Mouse (Mus musculus) Patski (cell line): ENCODE data around the gene Stub1. TPM values are rescaled to one million over a fixed set of nuclear protein-coding genes. Genes with fewer than 3 reads are reported as not detected.

Experiments used
- ATAC-seq: fragments of 100-300 bp; one replicate; pipeline ENCODE4 v1.8.0; 2021
- CTCF ChIA-PET: fragments of 350-600 bp; sonication (Branson Sonifier 250); formaldehyde crosslinking; loops from one replicate; lab custom pipeline; 2022; ENCODE audit warnings: inconsistent platforms; lab: Charles Lee
- POLR2A ChIA-PET: fragments of 350-600 bp; sonication (Branson Sonifier 250); formaldehyde crosslinking; loops from one replicate; lab custom pipeline; 2022; ENCODE audit warnings: antibody characterized with exemption, inconsistent platforms; lab: Charles Lee
- DNase-seq: peaks from one replicate; pipeline ENCODE4 v3.0.0-alpha.2; 2011; ENCODE audit warnings: low read depth, low spot score
- H3K27me3 ChIP-seq: fragments of 371-371 bp; one replicate; pipeline ENCODE4 v1.5.1; 2021
- CTCF ChIP-seq: fragments of 100-300 bp; IDR thresholded peaks from one replicate; pipeline ENCODE4 v1.5.1; 2021
- in situ Hi-C: fragments of 300-500 bp; cut with MboI; formaldehyde crosslinking; loops from 3 replicates; pipeline ENCODE4 v1.11.1; 2018; ENCODE audit warnings: low pct_unique_long_range_greater_than_20kb, mixed read lengths
- polyA plus RNA-seq: library from polyadenylated mRNA; unstranded; gene quantifications from one replicate; pipeline ENCODE4 v1.2.3, GENCODE M21; 2021

Stub1 gene
- polyA plus RNA-seq, 1 experiment from 2014 or later = 188 TPM

DNA sequence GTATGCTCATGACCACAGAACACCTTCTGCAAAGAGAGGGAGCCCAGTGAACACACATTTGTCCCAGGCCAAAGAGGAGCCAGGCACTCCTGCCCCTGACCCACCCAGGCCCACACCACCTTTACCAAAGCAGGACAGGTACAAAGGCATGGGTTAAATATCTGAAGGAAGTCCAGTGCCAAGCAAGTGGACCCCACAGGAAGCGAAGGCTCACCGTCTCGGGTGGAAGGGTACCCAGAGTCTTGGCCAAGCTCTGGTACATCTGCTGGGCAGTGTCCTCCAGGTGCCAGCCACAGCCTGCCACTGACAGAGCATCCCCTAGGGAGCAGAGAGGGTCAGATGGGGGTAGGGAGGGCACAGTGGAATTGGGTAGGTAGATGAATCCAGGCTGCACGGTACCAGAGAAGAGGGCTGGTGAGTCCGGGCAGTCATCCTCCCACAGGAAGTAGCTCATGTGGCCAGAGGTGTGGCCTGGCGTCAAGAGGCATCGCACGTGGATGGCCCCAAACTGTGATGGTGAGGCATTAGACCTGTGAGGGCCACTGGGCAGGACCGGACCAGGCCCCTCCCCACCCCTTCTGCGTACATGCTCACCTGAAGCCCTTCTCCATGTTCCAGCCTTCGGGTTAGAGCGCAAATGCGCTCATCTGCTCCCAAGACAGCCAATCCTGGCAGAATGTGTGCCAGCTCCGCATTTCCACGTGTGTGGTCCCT, 49.2 kb downstream of the Stub1 start:
- no peak for DNase-seq
- ChIA-PET POLR2A (no interaction called here), CTCF (interaction anchor here (1.3 to 2.4 kb wide), 3 partner anchors 11 to 68 kb away, joined by 3 to 9 read pairs (median 4); partner anchors contain the start of gene AC134908.4)
- no peak for TF ChIP-seq CTCF
- no peaks in the 10 kb centered on the region for H3K27me3 ChIP-seq
- ATAC-seq = no peak
- in situ Hi-C loops = no loop called here

GRCm38 (mm10) chr17:25783086-25783485, 50.1 kb downstream of the Stub1 start:
- ChIA-PET CTCF (no interaction called here), POLR2A (no interaction called here)
- ATAC-seq (no peak), DNase-seq (no peak)
- H3K27me3 ChIP-seq = no peaks in the 10 kb centered on the region
- TF ChIP-seq CTCF = no peak
- in situ Hi-C loops = no loop called here

DNA sequence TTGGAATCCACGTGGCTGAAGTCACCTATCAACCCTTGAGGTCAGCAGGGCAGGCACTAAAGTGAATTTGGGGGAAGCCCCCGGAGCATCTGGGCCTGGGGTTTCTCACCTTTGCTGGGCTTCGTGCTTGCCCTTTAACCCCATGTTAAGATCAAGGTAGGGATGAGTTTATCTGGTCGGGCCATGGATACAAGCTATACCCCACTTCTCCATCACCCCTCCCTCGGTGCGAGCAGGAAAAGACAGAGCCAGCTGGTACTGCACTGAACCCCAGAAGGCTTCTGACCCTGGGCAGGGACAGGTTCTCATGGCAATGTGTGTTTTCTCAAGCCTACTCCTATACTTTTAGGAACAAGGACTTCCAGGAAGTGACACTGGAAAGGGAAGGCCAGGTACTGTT, 51.9 kb downstream of the Stub1 start:
- CTCF ChIA-PET = interaction anchor here (1.1 kb wide), 1 partner anchor 19 kb away, joined by 3 read pairs; no protein-coding TSS in a partner anchor
- in situ Hi-C loops = no loop called here
- DNase-seq = no peak
- POLR2A ChIA-PET = interaction anchor here (1.2 kb wide), 1 partner anchor 54 kb away, joined by 3 read pairs; no protein-coding TSS in a partner anchor
- no peak for TF ChIP-seq CTCF
- ATAC-seq = no peak
- no peaks in the 10 kb centered on the region for H3K27me3 ChIP-seq

Other genes with a start within 250 kb of the Stub1 start
- gene Gng13, start 116.2 kb downstream of the Stub1 start, polyA plus RNA-seq = not detected
- 13.0 TPM for gene Chtf18, start 106.0 kb downstream of the Stub1 start, polyA plus RNA-seq
- 18.5 TPM for gene Rpusd1, start 105.7 kb downstream of the Stub1 start, polyA plus RNA-seq
- gene Mslnl, start 97.4 kb downstream of the Stub1 start, polyA plus RNA-seq = not detected
- gene Msln, start 79.0 kb downstream of the Stub1 start, polyA plus RNA-seq = 0.99 TPM
- 44.9 TPM for gene Narfl, start 59.6 kb downstream of the Stub1 start, polyA plus RNA-seq
- gene Haghl, start 47.7 kb downstream of the Stub1 start, polyA plus RNA-seq = 108 TPM
- 0.30 TPM for gene Ccdc78, start 46.8 kb downstream of the Stub1 start, polyA plus RNA-seq
- gene Fam173a, start 40.5 kb downstream of the Stub1 start, polyA plus RNA-seq = 73.5 TPM
- gene AC134908.4, start 37.7 kb downstream of the Stub1 start, polyA plus RNA-seq = 0.09 TPM
- gene Metrn, start 36.3 kb downstream of the Stub1 start, polyA plus RNA-seq = 39.8 TPM
- 4.0 TPM for gene Fbxl16, start 24.3 kb downstream of the Stub1 start, polyA plus RNA-seq
- gene Wdr24, start 9.8 kb downstream of the Stub1 start, polyA plus RNA-seq = 29.9 TPM
- 22.9 TPM for gene Jmjd8, start 4.5 kb downstream of the Stub1 start, polyA plus RNA-seq
- 5.0 TPM for gene Rhbdl1, start 3.9 kb upstream of the Stub1 start, polyA plus RNA-seq
- gene Gm20683, start 8.4 kb upstream of the Stub1 start, polyA plus RNA-seq = 6.0 TPM
- gene Rhot2, start 11.4 kb upstream of the Stub1 start, polyA plus RNA-seq = 96.4 TPM
- gene Wdr90, start 28.1 kb upstream of the Stub1 start, polyA plus RNA-seq = 27.7 TPM
- gene Mcrip2, start 35.4 kb upstream of the Stub1 start, polyA plus RNA-seq = 57.8 TPM
- 81.4 TPM for gene Mettl26, start 41.7 kb upstream of the Stub1 start, polyA plus RNA-seq
- 0.35 TPM for gene Wfikkn1, start 47.5 kb upstream of the Stub1 start, polyA plus RNA-seq
- 20.2 TPM for gene Rab40c, start 86.3 kb upstream of the Stub1 start, polyA plus RNA-seq
- gene Pigq, start 111.5 kb upstream of the Stub1 start, polyA plus RNA-seq = 104 TPM
- 0.05 TPM for gene Nhlrc4, start 111.6 kb upstream of the Stub1 start, polyA plus RNA-seq
- gene A930017K11Rik, start 119.2 kb upstream of the Stub1 start, polyA plus RNA-seq = 0.08 TPM
- gene Capn15, start 152.4 kb upstream of the Stub1 start, polyA plus RNA-seq = 23.7 TPM
- gene Rab11fip3, start 236.2 kb upstream of the Stub1 start, polyA plus RNA-seq = 35.9 TPM